Mouse (Mus musculus): ENCODE measurements around the gene Kdm3a. TPM values are rescaled to one million over a fixed set of nuclear protein-coding genes. Genes with fewer than 3 reads are reported as not detected.

The Kdm3a gene
- polyA plus RNA-seq, 1 experiment from 2014 or later, result 14.1 TPM

- Histone ChIP-seq H3K4me1 (replicated peaks; ENCODE audit: control insufficient read depth, insufficient read depth) (no peaks in the 10 kb centered on the region), H3K4me2 (replicated peaks; ENCODE audit: low read depth) (no peak overlapping the region), H3K27ac (replicated peaks) (no peak overlapping the region), H3K9ac (ENCODE audit: low read length) (no peak overlapping the region), H3K4me3 (ENCODE audit: low read depth, low read length) (no peak overlapping the region), H3K27me3 (ENCODE audit: control insufficient read depth, insufficient read depth, low read length) (no peaks in the 10 kb centered on the region), H3K36me3 (ENCODE audit: control insufficient read depth, insufficient read depth, low read length) (peaks cover 24% of the 10 kb centered on the region), H3K9me3 (ENCODE audit: control insufficient read depth, low read length) (no peaks in the 10 kb centered on the region)
- TF ChIP-seq EP300 (optimal IDR thresholded peaks at IDR 0.05) (no peak), CTCF (IDR thresholded peaks at IDR 0.05; ENCODE audit: low read depth) (no peak)
- no peak for DNase-seq (ENCODE audit: low spot score)
- ATAC-seq (ENCODE audit: low FRiP score, low TSS enrichment), result no peak
Measured at GRCm38 (mm10) chr6:71608994-71609393, 23.8 kb downstream of the Kdm3a start.

GRCm38 (mm10) chr6:71607756-71608155, 25.0 kb downstream of the Kdm3a start:
- Histone ChIP-seq H3K36me3 (ENCODE audit: control insufficient read depth, insufficient read depth, low read length) (peaks cover 35% of the 10 kb centered on the region), H3K27ac (replicated peaks) (no peak overlapping the region), H3K9ac (ENCODE audit: low read length) (no peak overlapping the region), H3K4me3 (ENCODE audit: low read depth, low read length) (no peak overlapping the region), H3K4me2 (replicated peaks; ENCODE audit: low read depth) (no peak overlapping the region), H3K9me3 (ENCODE audit: control insufficient read depth, low read length) (no peaks in the 10 kb centered on the region), H3K27me3 (ENCODE audit: control insufficient read depth, insufficient read depth, low read length) (no peaks in the 10 kb centered on the region), H3K4me1 (replicated peaks; ENCODE audit: control insufficient read depth, insufficient read depth) (no peaks in the 10 kb centered on the region)
- ATAC-seq (ENCODE audit: low FRiP score, low TSS enrichment), result no peak
- WGBS, result 88% methylated on average over 3 of the region's 3 CpGs
- no peak for DNase-seq (ENCODE audit: low spot score)
- no peak for TF ChIP-seq CTCF (IDR thresholded peaks at IDR 0.05; ENCODE audit: low read depth)
- no peak for TF ChIP-seq EP300 (optimal IDR thresholded peaks at IDR 0.05)

DNA sequence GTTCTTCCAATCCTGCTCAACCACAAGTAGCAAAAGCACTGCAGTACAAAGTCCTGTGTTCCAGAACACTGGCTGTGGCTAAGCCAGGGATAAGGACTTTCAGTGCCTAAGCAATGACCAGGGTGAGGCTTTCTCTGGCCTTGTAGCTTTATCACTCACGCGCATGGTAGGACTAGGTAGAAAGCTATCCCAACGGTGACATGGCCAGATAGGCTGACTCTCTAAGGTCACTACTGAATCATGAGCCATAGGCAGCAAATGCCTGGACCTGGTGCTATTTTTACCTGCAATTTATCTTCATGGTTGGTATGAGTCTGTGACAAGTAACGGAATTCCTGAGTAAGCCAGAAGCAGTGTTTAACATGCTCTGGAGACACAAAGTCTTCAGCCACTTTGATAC, 42.6 kb downstream of the Kdm3a start:
- Histone ChIP-seq H3K9ac (ENCODE audit: low read length) (no peak overlapping the region), H3K4me2 (replicated peaks; ENCODE audit: low read depth) (no peak overlapping the region), H3K9me3 (ENCODE audit: control insufficient read depth, low read length) (no peaks in the 10 kb centered on the region), H3K27ac (replicated peaks) (no peak overlapping the region), H3K27me3 (ENCODE audit: control insufficient read depth, insufficient read depth, low read length) (no peaks in the 10 kb centered on the region), H3K4me3 (ENCODE audit: low read depth, low read length) (no peak overlapping the region), H3K36me3 (ENCODE audit: control insufficient read depth, insufficient read depth, low read length) (peaks cover 21% of the 10 kb centered on the region), H3K4me1 (replicated peaks; ENCODE audit: control insufficient read depth, insufficient read depth) (no peaks in the 10 kb centered on the region)
- ATAC-seq (ENCODE audit: low FRiP score, low TSS enrichment), result no peak
- 91% methylated on average over 4 of the region's 4 CpGs for WGBS
- DNase-seq (ENCODE audit: low spot score), result no peak
- no peak for TF ChIP-seq EP300 (optimal IDR thresholded peaks at IDR 0.05)
- no peak for TF ChIP-seq CTCF (IDR thresholded peaks at IDR 0.05; ENCODE audit: low read depth)

DNA sequence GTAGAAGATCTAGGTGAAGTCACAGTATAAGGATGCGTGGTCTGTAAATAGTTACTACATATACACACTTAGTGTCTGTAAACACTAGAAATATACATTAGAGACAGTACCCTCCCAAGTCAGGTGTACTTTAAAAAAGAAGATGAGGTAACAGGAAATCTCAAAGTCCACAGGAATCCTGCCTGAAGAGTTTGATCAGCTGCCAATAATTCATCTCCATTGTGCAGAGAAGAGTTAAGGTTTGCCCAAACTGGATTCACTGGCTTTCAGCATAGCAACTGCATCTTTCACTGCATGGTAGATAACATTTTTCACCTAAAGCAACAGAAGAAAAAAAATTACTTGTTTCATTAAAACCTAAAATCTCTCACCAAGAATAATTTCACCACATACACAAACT, 43.4 kb downstream of the Kdm3a start:
- Histone ChIP-seq H3K4me3 (ENCODE audit: low read depth, low read length) (no peak overlapping the region), H3K4me1 (replicated peaks; ENCODE audit: control insufficient read depth, insufficient read depth) (no peaks in the 10 kb centered on the region), H3K27ac (replicated peaks) (no peak overlapping the region), H3K9me3 (ENCODE audit: control insufficient read depth, low read length) (no peaks in the 10 kb centered on the region), H3K9ac (ENCODE audit: low read length) (no peak overlapping the region), H3K27me3 (ENCODE audit: control insufficient read depth, insufficient read depth, low read length) (no peaks in the 10 kb centered on the region), H3K36me3 (ENCODE audit: control insufficient read depth, insufficient read depth, low read length) (peaks cover 21% of the 10 kb centered on the region), H3K4me2 (replicated peaks; ENCODE audit: low read depth) (no peak overlapping the region)
- 76% methylated on average over 1 of the region's 1 CpGs for WGBS
- no peak for DNase-seq (ENCODE audit: low spot score)
- TF ChIP-seq EP300 (optimal IDR thresholded peaks at IDR 0.05), result no peak
- no peak for TF ChIP-seq CTCF (IDR thresholded peaks at IDR 0.05; ENCODE audit: low read depth)
- ATAC-seq (ENCODE audit: low FRiP score, low TSS enrichment), result no peak

GRCm38 (mm10) chr6:71583198-71583597, 49.6 kb downstream of the Kdm3a start:
- 66% methylated on average over 4 of the region's 4 CpGs for WGBS
- Histone ChIP-seq H3K4me1 (replicated peaks; ENCODE audit: control insufficient read depth, insufficient read depth) (no peaks in the 10 kb centered on the region), H3K4me3 (ENCODE audit: low read depth, low read length) (no peak overlapping the region), H3K9me3 (ENCODE audit: control insufficient read depth, low read length) (no peaks in the 10 kb centered on the region), H3K9ac (ENCODE audit: low read length) (no peak overlapping the region), H3K36me3 (ENCODE audit: control insufficient read depth, insufficient read depth, low read length) (peaks cover 14% of the 10 kb centered on the region; the same call in 1 of the 2 replicates), H3K27ac (replicated peaks) (no peak overlapping the region), H3K27me3 (ENCODE audit: control insufficient read depth, insufficient read depth, low read length) (no peaks in the 10 kb centered on the region), H3K4me2 (replicated peaks; ENCODE audit: low read depth) (no peak overlapping the region)
- no peak for ATAC-seq (ENCODE audit: low FRiP score, low TSS enrichment)
- no peak for DNase-seq (ENCODE audit: low spot score)
- TF ChIP-seq EP300 (optimal IDR thresholded peaks at IDR 0.05) (no peak), CTCF (IDR thresholded peaks at IDR 0.05; ENCODE audit: low read depth) (no peak)

- no peak overlapping the region for H3K27ac ChIP-seq (replicated peaks)
- no peak for DNase-seq (ENCODE audit: low spot score)
- TF ChIP-seq CTCF (IDR thresholded peaks at IDR 0.05; ENCODE audit: low read depth) (no peak), EP300 (optimal IDR thresholded peaks at IDR 0.05) (no peak)
- no peak overlapping the region for H3K9ac ChIP-seq (ENCODE audit: low read length)
- 95% methylated on average over 11 of the region's 11 CpGs for WGBS
- H3K27me3 ChIP-seq (ENCODE audit: control insufficient read depth, insufficient read depth, low read length), result no peaks in the 10 kb centered on the region
- peaks cover 18% of the 10 kb centered on the region for H3K36me3 ChIP-seq (ENCODE audit: control insufficient read depth, insufficient read depth, low read length)
- no peak overlapping the region for H3K4me2 ChIP-seq (replicated peaks; ENCODE audit: low read depth)
- H3K4me1 ChIP-seq (replicated peaks; ENCODE audit: control insufficient read depth, insufficient read depth), result no peaks in the 10 kb centered on the region
- no peaks in the 10 kb centered on the region for H3K9me3 ChIP-seq (ENCODE audit: control insufficient read depth, low read length)
- no peak overlapping the region for H3K4me3 ChIP-seq (ENCODE audit: low read depth, low read length)
- ATAC-seq (ENCODE audit: low FRiP score, low TSS enrichment), result no peak
Measured at GRCm38 (mm10) chr6:71579478-71579877, 53.3 kb downstream of the Kdm3a start.

All from stomach, postnatal 0 days (tissue).